ENCODE assay signal across 20 mouse cellular contexts in genomic region chr17:30059066-30059465, GRCm38 (mm10). TPM values are rescaled to one million over a fixed set of nuclear protein-coding genes. Genes with fewer than 3 reads are reported as not detected.
DNase-seq lines count a peak whose midpoint lies in the region; ATAC-seq and TF ChIP-seq lines count a peak whose summit lies in the region.
"Had no signal": no experiment of that assay in that cellular context is flagged by ENCODE, and none has a peak within 500 bp of the region (broad histone marks: within the 10 kb centered on the region; RNA-seq: fewer than 3 reads in every experiment).

No protein-coding gene starts in this region.

- TF ChIP-seq CTCF in layer of hippocampus, adult 2 months (conservative IDR thresholded peaks at IDR 0.05), result no peak

- peaks cover 10% of the 10 kb centered on the region for H3K36me3 ChIP-seq in heart, embryonic 10.5 days
- H3K36me3 ChIP-seq in heart, embryonic 15.5 days, result no peaks in the 10 kb centered on the region
- H3K36me3 ChIP-seq in heart, embryonic 11.5 days (ENCODE audit: control insufficient read depth, insufficient read depth, low read length), result 0 out of 2 replicates have a peak, but pooled peaks cover 2% of the 10 kb centered on the region
- H3K36me3 ChIP-seq: forebrain, embryonic 15.5 days; hindbrain, embryonic 15.5 days had no signal

- H3K27ac ChIP-seq in heart, embryonic 10.5 days, result no peak overlapping the region
- H3K27ac ChIP-seq in heart, embryonic 15.5 days, result peak overlapping the region; percentile 30; the same call in 1 of the 2 replicates
- H3K27ac ChIP-seq in heart, embryonic 11.5 days (ENCODE audit: low read depth, low read length), result no peak overlapping the region
- peak overlapping the region; percentile 47; the same call in 1 of the 2 replicates for H3K27ac ChIP-seq in layer of hippocampus, adult 2 months
- H3K27ac ChIP-seq: embryonic facial prominence, embryonic 12.5 days; forebrain, embryonic 15.5 days; hindbrain, embryonic 15.5 days; kidney, postnatal 0 days had no signal

- H3K4me2 ChIP-seq in heart, embryonic 15.5 days, result no peak overlapping the region
- H3K4me2 ChIP-seq in heart, embryonic 11.5 days, result no peak overlapping the region
- H3K4me2 ChIP-seq: embryonic facial prominence, embryonic 12.5 days; forebrain, embryonic 15.5 days; hindbrain, embryonic 15.5 days had no signal

- no peaks in the 10 kb centered on the region for H3K9me3 ChIP-seq in heart, embryonic 10.5 days
- H3K9me3 ChIP-seq in heart, embryonic 15.5 days (replicated peaks), result no peaks in the 10 kb centered on the region
- H3K9me3 ChIP-seq in heart, embryonic 11.5 days (replicated peaks; ENCODE audit: control insufficient read depth, low read length), result no peaks in the 10 kb centered on the region
- H3K9me3 ChIP-seq: embryonic facial prominence, embryonic 12.5 days; forebrain, embryonic 15.5 days; G1E; hindbrain, embryonic 15.5 days had no signal

- peak; percentile 19 to 71 for DNase-seq in adrenal gland, adult (ENCODE audit: inconsistent age in 2 of 2, low spot score in 1 of 2)
- no peak for DNase-seq in adrenal gland, adult 18-20 months (ENCODE audit: low spot score in 2 of 2)
- peak; percentile 82 for DNase-seq in heart, adult 11 months
- no peak for DNase-seq in heart, embryonic 10.5 days (ENCODE audit: low spot score)
- DNase-seq in layer of hippocampus, adult 2 months (ENCODE audit: low spot score in 2 of 2), result no peak
- no peak for DNase-seq in layer of hippocampus, postnatal 10 days (ENCODE audit: low spot score in 2 of 2)
- DNase-seq: B cell, adult 2 months; cerebellum, adult 11-12 months; cerebellum, postnatal 25 days; gastrocnemius, postnatal 10 days; kidney, adult 11 months; kidney, adult 9 months had no signal

- H3K4me3 ChIP-seq in heart, embryonic 10.5 days, result no peak overlapping the region
- no peak overlapping the region for H3K4me3 ChIP-seq in heart, embryonic 15.5 days
- no peak overlapping the region for H3K4me3 ChIP-seq in heart, embryonic 11.5 days (ENCODE audit: low read depth, low read length)
- no peak overlapping the region for H3K4me3 ChIP-seq in layer of hippocampus, adult 2 months
- H3K4me3 ChIP-seq: embryonic facial prominence, embryonic 12.5 days; forebrain, embryonic 15.5 days; hindbrain, embryonic 15.5 days had no signal

- WGBS in heart, embryonic 10.5 days, result 68% methylated on average over 5 of the region's 5 CpGs
- 42% methylated on average over 5 of the region's 5 CpGs for WGBS in heart, embryonic 15.5 days
- WGBS in heart, embryonic 11.5 days (ENCODE audit: insufficient replicate concordance), result 65% methylated on average over 5 of the region's 5 CpGs

- no peak overlapping the region for H3K9ac ChIP-seq in heart, embryonic 15.5 days
- no peak overlapping the region for H3K9ac ChIP-seq in heart, embryonic 11.5 days (ENCODE audit: low read depth, low read length)
- H3K9ac ChIP-seq: embryonic facial prominence, embryonic 12.5 days; forebrain, embryonic 15.5 days; hindbrain, embryonic 15.5 days had no signal

- peaks cover 35% of the 10 kb centered on the region for H3K4me1 ChIP-seq in heart, embryonic 10.5 days
- peaks cover 26% of the 10 kb centered on the region for H3K4me1 ChIP-seq in heart, embryonic 15.5 days (replicated peaks)
- peaks cover 21% of the 10 kb centered on the region for H3K4me1 ChIP-seq in heart, embryonic 11.5 days (ENCODE audit: control insufficient read depth, insufficient read depth, low read length)

- no peaks in the 10 kb centered on the region for H3K27me3 ChIP-seq in heart, embryonic 10.5 days (ENCODE audit: insufficient read depth, poor library complexity, severe bottlenecking)
- H3K27me3 ChIP-seq in heart, embryonic 15.5 days, result no peaks in the 10 kb centered on the region
- H3K27me3 ChIP-seq in heart, embryonic 11.5 days (ENCODE audit: control insufficient read depth, insufficient read depth, low read length), result no peaks in the 10 kb centered on the region
- H3K27me3 ChIP-seq: embryonic facial prominence, embryonic 12.5 days; forebrain, embryonic 15.5 days; hindbrain, embryonic 15.5 days had no signal

- no peak for ATAC-seq in heart, embryonic 15.5 days (replicated peaks; ENCODE audit: insufficient number of reproducible peaks, insufficient read depth, low FRiP score, low read depth)
- ATAC-seq in heart, embryonic 11.5 days (replicated peaks; ENCODE audit: insufficient number of reproducible peaks, low FRiP score, low TSS enrichment), result no peak
- ATAC-seq: CD4-positive, CD25-positive, alpha-beta regulatory T cell, adult 4 months; forebrain, embryonic 15.5 days had no signal

RNA-seq across cellular contexts. Expression of gene Zfand3, which starts 54.5 kb away (rescaled TPM):
- 100 to 1,000 TPM; 162 to 171 TPM for total RNA-seq in adrenal gland, adult 18-20 months (2021)
- 54.2 and 54.7 TPM in 2 replicates for polyA plus RNA-seq in heart, embryonic 10.5 days (2016; fragmentation: Nextera tagmentation; extraction: Ambion mirVana)
- polyA plus RNA-seq in heart, embryonic 15.5 days (2015; fragmentation: Nextera tagmentation; extraction: Ambion mirVana), result 49.3 and 53.9 TPM in 2 replicates
- polyA plus RNA-seq in heart, embryonic 11.5 days (2014; fragmentation: Nextera tagmentation; extraction: Ambion mirVana), result 49.5 and 51.4 TPM in 2 replicates
- total RNA-seq in layer of hippocampus, adult 2 months (2021), result 100 to 1,000 TPM; 112 to 118 TPM
- total RNA-seq in layer of hippocampus, postnatal 10 days (2021), result 100 to 1,000 TPM in 1 of 2 experiments, 10 to 100 TPM in 1; 91.3 to 106 TPM

Comparison
In these comparisons a context has a peak if more than half of its experiments do, and no peak if none do; other contexts are left out.
1. DNase-seq: peak in adrenal gland, adult (2 of 2) and heart, adult 11 months (single experiment); none in adrenal gland, adult 18-20 months (0 of 2), heart, embryonic 10.5 days (single experiment), layer of hippocampus, adult 2 months (0 of 2) and layer of hippocampus, postnatal 10 days (0 of 2).
2. H3K27ac ChIP-seq: peak in heart, embryonic 15.5 days (single experiment) and layer of hippocampus, adult 2 months (single experiment); none in heart, embryonic 10.5 days (single experiment) and heart, embryonic 11.5 days (single experiment).